In the genomic region with DNA sequence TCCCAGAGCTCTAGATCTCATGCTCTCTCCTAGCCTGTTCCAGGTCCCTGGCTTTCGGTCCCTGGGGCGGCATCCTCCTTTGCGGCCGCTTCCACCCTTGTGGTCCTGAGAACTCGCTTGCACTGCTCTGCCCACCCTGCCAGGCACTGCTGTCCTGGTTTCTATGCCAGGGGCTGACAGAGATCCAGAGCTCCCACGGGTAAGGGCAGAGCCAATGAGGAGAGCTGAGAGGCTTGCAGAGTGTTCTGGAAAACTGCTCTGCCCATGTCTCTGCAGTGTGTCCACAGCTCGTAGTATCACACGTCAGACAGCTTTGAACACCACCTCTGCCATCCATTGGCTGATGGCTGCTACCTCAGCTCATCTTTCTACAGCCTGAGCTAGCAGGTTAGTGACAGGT, we compare ENCODE assay signal across 10 mouse cellular contexts. TPM values are rescaled to one million over a fixed set of nuclear protein-coding genes. Genes with fewer than 3 reads are reported as not detected.
DNase-seq lines count a peak whose midpoint lies in the region; ATAC-seq lines count a peak whose summit lies in the region.
"Had no signal": no experiment of that assay in that cellular context is flagged by ENCODE, and none has a peak within 500 bp of the region (broad histone marks: within the 10 kb centered on the region; RNA-seq: fewer than 3 reads in every experiment).

No protein-coding gene starts in this region.

- no peak overlapping the region for H3K4me3 ChIP-seq in kidney, embryonic 14.5 days (ENCODE audit: low read length)
- H3K4me3 ChIP-seq in midbrain, embryonic 10.5 days, result no peak overlapping the region
- no peak overlapping the region for H3K4me3 ChIP-seq in midbrain, embryonic 16.5 days (ENCODE audit: low read depth, low read length)
- H3K4me3 ChIP-seq: erythroblast, embryonic 14.5 days; myocyte had no signal

- no peak for ATAC-seq in kidney, embryonic 14.5 days (ENCODE audit: low FRiP score, low TSS enrichment)
- no peak for ATAC-seq in midbrain, embryonic 16.5 days

- peak; percentile 66 to 79 for DNase-seq in cerebellum, postnatal 14 days
- no peak for DNase-seq in cerebellum, adult 18-20 months
- DNase-seq in kidney, postnatal 14 days, result no peak
- no peak for DNase-seq in midbrain, embryonic 10.5 days (ENCODE audit: low spot score)
- peak; percentile 43 for DNase-seq in thymus, postnatal 4 days
- DNase-seq in adrenal gland, adult 18-20 months (ENCODE audit: low spot score in 2 of 2), result no peak

- H3K4me1 ChIP-seq in kidney, embryonic 14.5 days (ENCODE audit: control insufficient read depth, insufficient read depth, low read length), result peaks cover 33% of the 10 kb centered on the region
- peaks cover 29% of the 10 kb centered on the region for H3K4me1 ChIP-seq in midbrain, embryonic 10.5 days
- 0 out of 2 replicates have a peak, but pooled peaks cover 3% of the 10 kb centered on the region for H3K4me1 ChIP-seq in midbrain, embryonic 16.5 days (ENCODE audit: control insufficient read depth, insufficient read depth, low read length)

- no peaks in the 10 kb centered on the region for H3K9me3 ChIP-seq in kidney, embryonic 14.5 days (ENCODE audit: control insufficient read depth, low read length)
- H3K9me3 ChIP-seq in midbrain, embryonic 10.5 days (replicated peaks), result no peaks in the 10 kb centered on the region
- no peaks in the 10 kb centered on the region for H3K9me3 ChIP-seq in midbrain, embryonic 16.5 days (replicated peaks; ENCODE audit: control insufficient read depth, low read length, poor library complexity, severe bottlenecking)

- H3K36me3 ChIP-seq in kidney, embryonic 14.5 days (ENCODE audit: control insufficient read depth, insufficient read depth, low read length), result peaks cover 6% of the 10 kb centered on the region; the same call in 1 of the 2 replicates
- no peaks in the 10 kb centered on the region for H3K36me3 ChIP-seq in midbrain, embryonic 10.5 days
- no peaks in the 10 kb centered on the region for H3K36me3 ChIP-seq in midbrain, embryonic 16.5 days (ENCODE audit: control insufficient read depth, insufficient read depth, low read length)

- H3K27me3 ChIP-seq in kidney, embryonic 14.5 days (ENCODE audit: control insufficient read depth, insufficient read depth, low read length), result no peaks in the 10 kb centered on the region
- H3K27me3 ChIP-seq in midbrain, embryonic 10.5 days (ENCODE audit: low read depth, poor library complexity, severe bottlenecking), result no peaks in the 10 kb centered on the region
- no peaks in the 10 kb centered on the region for H3K27me3 ChIP-seq in midbrain, embryonic 16.5 days (ENCODE audit: control insufficient read depth, insufficient read depth, low read depth, low read length)

- peak overlapping the region; percentile 83; the same call in 1 of the 2 replicates for H3K27ac ChIP-seq in kidney, embryonic 14.5 days (ENCODE audit: low read depth, low read length)
- H3K27ac ChIP-seq in midbrain, embryonic 10.5 days (replicated peaks), result 0 out of 2 replicates have a peak overlapping the region, but pooled peaks have one; percentile 20
- no peak overlapping the region for H3K27ac ChIP-seq in midbrain, embryonic 16.5 days (ENCODE audit: low read length)

- H3K4me2 ChIP-seq in kidney, embryonic 14.5 days (replicated peaks; ENCODE audit: low read depth, low read length), result no peak overlapping the region
- no peak overlapping the region for H3K4me2 ChIP-seq in midbrain, embryonic 16.5 days (ENCODE audit: low read length)

- 81% methylated on average over 8 of the region's 8 CpGs for WGBS in kidney, embryonic 14.5 days
- 91% methylated on average over 8 of the region's 8 CpGs for WGBS in midbrain, embryonic 10.5 days
- 88% methylated on average over 8 of the region's 8 CpGs for WGBS in midbrain, embryonic 16.5 days

- no peak overlapping the region for H3K9ac ChIP-seq in kidney, embryonic 14.5 days (ENCODE audit: low read depth, low read length)
- no peak overlapping the region for H3K9ac ChIP-seq in midbrain, embryonic 16.5 days (ENCODE audit: low read depth, low read length)

RNA-seq across cellular contexts. Expression of a gene that starts 23.8 kb away (rescaled TPM):
- 44.4 and 46.6 TPM in 2 replicates for polyA plus RNA-seq in kidney, embryonic 14.5 days (2014; fragmentation: Nextera tagmentation; extraction: Ambion mirVana)
- 54.7 and 56.1 TPM in 2 replicates for polyA plus RNA-seq in midbrain, embryonic 10.5 days (2016; fragmentation: Nextera tagmentation; extraction: Ambion mirVana)
- polyA plus RNA-seq in midbrain, embryonic 16.5 days (2015; fragmentation: Nextera tagmentation; extraction: Ambion mirVana), result 29.6 and 40.3 TPM in 2 replicates
- total RNA-seq in adrenal gland, adult 18-20 months (2021), result 10 to 100 TPM; 21.3 to 32.1 TPM

RNA-seq across cellular contexts. Expression of a gene that starts 51.1 kb away (rescaled TPM):
- 17.0 and 24.0 TPM in 2 replicates for polyA plus RNA-seq in kidney, embryonic 14.5 days (2014; fragmentation: Nextera tagmentation; extraction: Ambion mirVana)
- polyA plus RNA-seq in midbrain, embryonic 10.5 days (2016; fragmentation: Nextera tagmentation; extraction: Ambion mirVana), result 6.4 and 9.9 TPM in 2 replicates
- 11.0 and 12.2 TPM in 2 replicates for polyA plus RNA-seq in midbrain, embryonic 16.5 days (2015; fragmentation: Nextera tagmentation; extraction: Ambion mirVana)
- 10 to 100 TPM; 18.4 to 30.0 TPM for total RNA-seq in adrenal gland, adult 18-20 months (2021)

Comparison
In these comparisons a context has a peak if more than half of its experiments do, and no peak if none do; other contexts are left out.
1. DNase-seq: peak in cerebellum, postnatal 14 days (2 of 2) and thymus, postnatal 4 days (single experiment); none in cerebellum, adult 18-20 months (0 of 2), kidney, postnatal 14 days (single experiment), midbrain, embryonic 10.5 days (single experiment) and adrenal gland, adult 18-20 months (0 of 2).